In genomic region chr5:115184726-115185125, GRCm38 (mm10) we compare ENCODE assay signal across 9 mouse cellular contexts. TPM values are rescaled to one million over a fixed set of nuclear protein-coding genes. Genes with fewer than 3 reads are reported as not detected.
DNase-seq lines count a peak whose midpoint lies in the region; ATAC-seq lines count a peak whose summit lies in the region.
"Had no signal": no experiment of that assay in that cellular context is flagged by ENCODE, and none has a peak within 500 bp of the region (broad histone marks: within the 10 kb centered on the region; RNA-seq: fewer than 3 reads in every experiment).

No protein-coding gene starts in this region.

- H3K27me3 ChIP-seq in forebrain, embryonic 15.5 days: peaks cover 4% of the 10 kb centered on the region; the same call in 1 of the 2 replicates
- H3K27me3 ChIP-seq in hindbrain, embryonic 15.5 days: peaks cover 3% of the 10 kb centered on the region; the same call in 1 of the 2 replicates
- H3K27me3 ChIP-seq in midbrain, embryonic 11.5 days (ENCODE audit: control insufficient read depth, insufficient read depth, low read length): peaks cover 2% of the 10 kb centered on the region
- H3K27me3 ChIP-seq: Patski had no signal

- peak overlapping the region; percentile 33; the same call in 1 of the 2 replicates for H3K9ac ChIP-seq in forebrain, embryonic 15.5 days (replicated peaks)
- peak overlapping the region; percentile 30; the same call in 1 of the 2 replicates for H3K9ac ChIP-seq in hindbrain, embryonic 15.5 days
- peak overlapping the region; percentile 26 for H3K9ac ChIP-seq in midbrain, embryonic 11.5 days (ENCODE audit: low read length)

- H3K4me1 ChIP-seq in brown adipose tissue, adult 24 weeks (ENCODE audit: control insufficient read depth, insufficient read depth, insufficient read length, low read length): no peaks in the 10 kb centered on the region
- peaks cover 50% of the 10 kb centered on the region for H3K4me1 ChIP-seq in forebrain, embryonic 15.5 days
- H3K4me1 ChIP-seq in hindbrain, embryonic 15.5 days (replicated peaks): peaks cover 40% of the 10 kb centered on the region
- peaks cover 18% of the 10 kb centered on the region for H3K4me1 ChIP-seq in midbrain, embryonic 11.5 days (ENCODE audit: control insufficient read depth, insufficient read depth, low read length)

- no peak for ATAC-seq in forebrain, embryonic 15.5 days (replicated peaks)
- no peak for ATAC-seq in hindbrain, embryonic 15.5 days (ENCODE audit: low FRiP score, low read depth)
- peak; percentile 25; the same call in 1 of the 2 replicates for ATAC-seq in midbrain, embryonic 11.5 days (ENCODE audit: low FRiP score)
- ATAC-seq: Patski had no signal

- peak overlapping the region; percentile 45 for H3K4me3 ChIP-seq in brown adipose tissue, adult 24 weeks (ENCODE audit: insufficient read depth, low read depth, low read length)
- H3K4me3 ChIP-seq in forebrain, embryonic 15.5 days: peak overlapping the region; percentile 32
- peak overlapping the region; percentile 25 for H3K4me3 ChIP-seq in hindbrain, embryonic 15.5 days
- no peak overlapping the region for H3K4me3 ChIP-seq in midbrain, embryonic 11.5 days (ENCODE audit: low read depth, low read length)

- peak overlapping the region; percentile 37 for H3K4me2 ChIP-seq in forebrain, embryonic 15.5 days (replicated peaks)
- H3K4me2 ChIP-seq in hindbrain, embryonic 15.5 days: peak overlapping the region; percentile 52
- peak overlapping the region; percentile 34 for H3K4me2 ChIP-seq in midbrain, embryonic 11.5 days

- 13% methylated on average over 15 of the region's 15 CpGs for WGBS in forebrain, embryonic 15.5 days
- 17% methylated on average over 15 of the region's 15 CpGs for WGBS in hindbrain, embryonic 15.5 days
- 16% methylated on average over 15 of the region's 15 CpGs for WGBS in midbrain, embryonic 11.5 days

- H3K36me3 ChIP-seq in forebrain, embryonic 15.5 days: no peaks in the 10 kb centered on the region
- no peaks in the 10 kb centered on the region for H3K36me3 ChIP-seq in hindbrain, embryonic 15.5 days
- H3K36me3 ChIP-seq in midbrain, embryonic 11.5 days (ENCODE audit: control insufficient read depth, insufficient read depth, low read length): no peaks in the 10 kb centered on the region

- H3K9me3 ChIP-seq in forebrain, embryonic 15.5 days: no peaks in the 10 kb centered on the region
- H3K9me3 ChIP-seq in hindbrain, embryonic 15.5 days: no peaks in the 10 kb centered on the region
- no peaks in the 10 kb centered on the region for H3K9me3 ChIP-seq in midbrain, embryonic 11.5 days (ENCODE audit: control insufficient read depth, low read length)

- DNase-seq in layer of hippocampus, adult 11-12 months (ENCODE audit: low spot score): peak; percentile 51
- DNase-seq in layer of hippocampus, adult 9-10 months (ENCODE audit: low spot score): no peak
- DNase-seq in midbrain, embryonic 11.5 days (ENCODE audit: low spot score, missing footprints): peak; percentile 96
- DNase-seq in spleen, postnatal 14 days (ENCODE audit: low spot score in 2 of 2): no peak
- DNase-seq in spleen, adult 18-20 months: no peak

- no peak overlapping the region for H3K27ac ChIP-seq in brown adipose tissue, adult 24 weeks (replicated peaks; ENCODE audit: low read depth, low read length)
- no peak overlapping the region for H3K27ac ChIP-seq in forebrain, embryonic 15.5 days (replicated peaks)
- peak overlapping the region; percentile 54 for H3K27ac ChIP-seq in hindbrain, embryonic 15.5 days (replicated peaks)
- H3K27ac ChIP-seq in midbrain, embryonic 11.5 days (ENCODE audit: low read depth, low read length): no peak overlapping the region

RNA-seq across cellular contexts. Expression of gene Cabp1, which starts 9.5 kb away (rescaled TPM):
- polyA plus RNA-seq in brown adipose tissue, adult 24 weeks (2012; ENCODE audit: insufficient read depth, insufficient read length, missing spikeins): 1.0 and 1.3 TPM in 2 replicates
- 9.2 and 9.8 TPM in 2 replicates for polyA plus RNA-seq in forebrain, embryonic 15.5 days (2015; fragmentation: Nextera tagmentation; extraction: Ambion mirVana)
- polyA plus RNA-seq in hindbrain, embryonic 15.5 days (2015; fragmentation: Nextera tagmentation; extraction: Ambion mirVana): 11.2 and 14.2 TPM in 2 replicates
- 1.1 and 2.3 TPM in 2 replicates for polyA plus RNA-seq in midbrain, embryonic 11.5 days (2014; fragmentation: Nextera tagmentation; extraction: Ambion mirVana)

RNA-seq across cellular contexts. Expression of gene Mlec, which starts 26.7 kb away (rescaled TPM):
- polyA plus RNA-seq in brown adipose tissue, adult 24 weeks (2012; ENCODE audit: insufficient read depth, insufficient read length, missing spikeins): 49.5 and 76.9 TPM in 2 replicates
- polyA plus RNA-seq in forebrain, embryonic 15.5 days (2015; fragmentation: Nextera tagmentation; extraction: Ambion mirVana): 22.7 and 27.7 TPM in 2 replicates
- polyA plus RNA-seq in hindbrain, embryonic 15.5 days (2015; fragmentation: Nextera tagmentation; extraction: Ambion mirVana): 30.6 and 33.6 TPM in 2 replicates
- 30.0 and 37.3 TPM in 2 replicates for polyA plus RNA-seq in midbrain, embryonic 11.5 days (2014; fragmentation: Nextera tagmentation; extraction: Ambion mirVana)

RNA-seq across cellular contexts. Expression of gene Unc119b, which starts 50.0 kb away (rescaled TPM):
- polyA plus RNA-seq in brown adipose tissue, adult 24 weeks (2012; ENCODE audit: insufficient read depth, insufficient read length, missing spikeins): 9.4 and 11.0 TPM in 2 replicates
- 44.4 and 46.2 TPM in 2 replicates for polyA plus RNA-seq in forebrain, embryonic 15.5 days (2015; fragmentation: Nextera tagmentation; extraction: Ambion mirVana)
- polyA plus RNA-seq in hindbrain, embryonic 15.5 days (2015; fragmentation: Nextera tagmentation; extraction: Ambion mirVana): 36.9 and 38.0 TPM in 2 replicates
- 55.1 and 64.6 TPM in 2 replicates for polyA plus RNA-seq in midbrain, embryonic 11.5 days (2014; fragmentation: Nextera tagmentation; extraction: Ambion mirVana)

RNA-seq across cellular contexts. Expression of gene Pop5, which starts 50.9 kb away (rescaled TPM):
- 187 and 188 TPM in 2 replicates for polyA plus RNA-seq in brown adipose tissue, adult 24 weeks (2012; ENCODE audit: insufficient read depth, insufficient read length, missing spikeins)
- polyA plus RNA-seq in forebrain, embryonic 15.5 days (2015; fragmentation: Nextera tagmentation; extraction: Ambion mirVana): 96.9 and 98.6 TPM in 2 replicates
- 102 TPM in 2 replicates for polyA plus RNA-seq in hindbrain, embryonic 15.5 days (2015; fragmentation: Nextera tagmentation; extraction: Ambion mirVana)
- polyA plus RNA-seq in midbrain, embryonic 11.5 days (2014; fragmentation: Nextera tagmentation; extraction: Ambion mirVana): 91.0 and 98.7 TPM in 2 replicates

Comparison
In these comparisons a context has a peak if more than half of its experiments do, and no peak if none do; other contexts are left out.
1. DNase-seq: peak in layer of hippocampus, adult 11-12 months (single experiment) and midbrain, embryonic 11.5 days (single experiment); none in layer of hippocampus, adult 9-10 months (single experiment), spleen, postnatal 14 days (0 of 2) and spleen, adult 18-20 months (0 of 2).
2. Peak in every context shown above with its lines, with median percentiles within 50 percentile points of each other: H3K4me2 ChIP-seq and H3K9ac ChIP-seq.